Mouse (Mus musculus): ENCODE data around the gene Sgms1.

Sgms1 gene

DNA sequence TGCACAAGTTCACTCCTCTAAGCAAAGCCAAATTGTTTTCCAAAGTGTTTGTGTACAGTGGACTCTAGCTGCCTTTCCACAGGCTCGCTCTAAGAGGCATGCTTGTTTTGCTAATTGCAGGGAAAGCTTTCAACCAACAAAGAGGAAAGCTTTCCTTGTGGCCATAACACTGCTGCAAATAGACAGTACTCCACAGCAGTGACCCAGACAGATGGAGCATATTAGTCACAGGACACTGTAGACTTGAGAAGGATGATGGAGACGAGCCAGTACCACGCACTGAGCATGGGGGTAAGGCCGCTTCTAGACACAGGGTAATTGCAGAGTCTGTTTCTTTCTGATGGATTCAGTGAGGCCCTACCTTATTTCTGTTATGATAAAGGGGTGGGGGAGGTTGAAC lies 33.3 kb downstream of the Sgms1 start:
- no peak for DNase-seq (ENCODE audit: low spot score in 2 of 2)

- DNase-seq (ENCODE audit: low spot score in 2 of 2), result no peak
These were observed 36.1 kb downstream of the Sgms1 start for GRCm38 (mm10) chr19:32353447-32353846.

- DNase-seq (ENCODE audit: low spot score in 2 of 2), result no peak
These were observed 40.4 kb downstream of the Sgms1 start for GRCm38 (mm10) chr19:32348955-32349654.

GRCm38 (mm10) chr19:32347491-32347890 lies 42.0 kb downstream of the Sgms1 start:
- no peak for DNase-seq (ENCODE audit: low spot score in 2 of 2)

GRCm38 (mm10) chr19:32346624-32347341 lies 42.7 kb downstream of the Sgms1 start:
- no peak for DNase-seq (ENCODE audit: low spot score in 2 of 2)

GRCm38 (mm10) chr19:32346176-32346575 lies 43.3 kb downstream of the Sgms1 start:
- DNase-seq (ENCODE audit: low spot score in 2 of 2), result no peak

- DNase-seq (ENCODE audit: low spot score in 2 of 2), result no peak
These were observed 44.3 kb downstream of the Sgms1 start for GRCm38 (mm10) chr19:32345181-32345745.

DNA sequence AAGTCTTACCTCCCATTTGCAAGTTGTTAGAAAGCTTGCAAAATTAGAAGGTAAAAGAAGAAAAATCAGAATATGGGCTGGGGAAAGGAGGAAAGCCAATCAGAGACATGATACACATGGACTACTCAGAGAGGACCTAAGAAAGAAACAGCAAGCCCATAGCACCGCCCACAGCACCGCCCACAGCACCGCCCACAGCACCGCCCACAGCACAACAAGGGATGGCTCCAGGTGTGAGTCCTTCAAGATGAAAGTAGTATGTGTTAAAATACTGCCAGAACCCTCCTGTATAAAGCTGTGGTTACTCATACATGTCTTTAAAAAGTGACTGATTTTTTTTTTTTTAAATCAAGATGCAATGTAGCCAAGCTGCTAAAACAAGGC lies 44.8 kb downstream of the Sgms1 start:
- no peak for DNase-seq (ENCODE audit: low spot score in 2 of 2)

- DNase-seq (ENCODE audit: low spot score in 2 of 2), result no peak
These were observed 45.4 kb downstream of the Sgms1 start for GRCm38 (mm10) chr19:32343937-32344737.

- no peak for DNase-seq (ENCODE audit: low spot score in 2 of 2)
These were observed 47.1 kb downstream of the Sgms1 start for GRCm38 (mm10) chr19:32342436-32342835.

- no peak for DNase-seq (ENCODE audit: low spot score in 2 of 2)
These were observed 48.4 kb downstream of the Sgms1 start for GRCm38 (mm10) chr19:32341091-32341490.

GRCm38 (mm10) chr19:32340168-32340567 lies 49.3 kb downstream of the Sgms1 start:
- no peak for DNase-seq (ENCODE audit: low spot score in 2 of 2)

- no peak for DNase-seq (ENCODE audit: low spot score in 2 of 2)
These were observed 51.8 kb downstream of the Sgms1 start for GRCm38 (mm10) chr19:32337708-32338107.

DNA sequence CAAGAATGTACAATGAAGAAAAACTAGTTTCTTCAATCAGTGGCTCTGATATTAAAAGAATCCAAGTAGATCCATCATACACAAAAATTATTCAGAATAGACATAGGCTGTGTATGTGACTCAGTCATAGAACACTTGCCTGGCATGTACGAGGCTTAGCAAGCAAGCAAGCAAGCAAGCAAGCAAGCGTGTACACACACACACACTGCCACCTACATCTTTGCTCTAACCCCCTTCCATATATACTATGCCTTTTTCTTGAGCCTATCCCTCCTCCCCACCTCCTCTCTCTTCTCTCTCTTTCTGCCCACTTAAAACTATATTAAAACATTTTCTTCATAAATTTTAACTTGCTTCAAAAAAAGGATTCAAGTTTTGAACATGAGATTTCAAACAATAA lies 54.8 kb downstream of the Sgms1 start:
- no peak for DNase-seq (ENCODE audit: low spot score in 2 of 2)

GRCm38 (mm10) chr19:32333544-32333943 lies 56.0 kb downstream of the Sgms1 start:
- no peak for DNase-seq (ENCODE audit: low spot score in 2 of 2)

GRCm38 (mm10) chr19:32332779-32333460 lies 56.6 kb downstream of the Sgms1 start:
- no peak for DNase-seq (ENCODE audit: low spot score in 2 of 2)

DNA sequence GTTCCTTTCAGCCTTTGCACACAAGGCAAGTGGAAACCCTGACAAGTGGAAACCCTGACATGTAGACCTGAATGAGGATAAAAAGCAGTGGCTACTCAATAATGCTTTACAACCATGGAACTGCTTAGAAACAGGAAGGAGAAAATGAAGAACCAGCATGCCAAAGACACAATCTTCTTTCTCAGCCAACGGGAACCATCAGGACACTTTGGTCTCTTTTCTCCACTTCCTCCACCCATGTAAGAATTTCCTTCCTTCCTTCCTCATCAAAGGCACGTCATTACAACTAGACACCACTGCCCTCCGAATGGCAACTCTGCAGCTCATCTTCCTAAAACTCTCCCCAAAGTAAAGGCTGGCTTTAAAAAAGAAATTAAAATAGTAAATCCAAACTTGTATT lies 59.3 kb downstream of the Sgms1 start:
- no peak for DNase-seq (ENCODE audit: low spot score in 2 of 2)

DNA sequence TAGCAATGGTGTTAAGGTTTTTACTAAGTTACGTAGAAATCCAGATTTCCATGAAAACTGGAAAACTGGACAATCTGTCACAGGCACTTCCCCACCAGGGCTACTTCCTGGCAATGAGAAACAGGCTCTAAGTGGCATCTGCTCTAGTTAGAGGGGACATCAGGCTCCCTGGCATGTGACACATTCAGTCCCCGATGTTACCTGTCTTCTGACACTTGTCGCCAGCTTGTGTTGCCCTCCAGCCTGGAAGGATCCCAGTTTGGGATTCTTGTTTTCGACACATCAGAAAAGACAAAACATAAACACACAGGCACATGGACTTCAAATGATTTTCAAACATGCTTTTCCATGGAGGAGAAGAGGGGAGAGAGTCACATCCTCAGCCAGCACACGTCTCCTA lies 60.0 kb downstream of the Sgms1 start:
- no peak for DNase-seq (ENCODE audit: low spot score in 2 of 2)

DNA sequence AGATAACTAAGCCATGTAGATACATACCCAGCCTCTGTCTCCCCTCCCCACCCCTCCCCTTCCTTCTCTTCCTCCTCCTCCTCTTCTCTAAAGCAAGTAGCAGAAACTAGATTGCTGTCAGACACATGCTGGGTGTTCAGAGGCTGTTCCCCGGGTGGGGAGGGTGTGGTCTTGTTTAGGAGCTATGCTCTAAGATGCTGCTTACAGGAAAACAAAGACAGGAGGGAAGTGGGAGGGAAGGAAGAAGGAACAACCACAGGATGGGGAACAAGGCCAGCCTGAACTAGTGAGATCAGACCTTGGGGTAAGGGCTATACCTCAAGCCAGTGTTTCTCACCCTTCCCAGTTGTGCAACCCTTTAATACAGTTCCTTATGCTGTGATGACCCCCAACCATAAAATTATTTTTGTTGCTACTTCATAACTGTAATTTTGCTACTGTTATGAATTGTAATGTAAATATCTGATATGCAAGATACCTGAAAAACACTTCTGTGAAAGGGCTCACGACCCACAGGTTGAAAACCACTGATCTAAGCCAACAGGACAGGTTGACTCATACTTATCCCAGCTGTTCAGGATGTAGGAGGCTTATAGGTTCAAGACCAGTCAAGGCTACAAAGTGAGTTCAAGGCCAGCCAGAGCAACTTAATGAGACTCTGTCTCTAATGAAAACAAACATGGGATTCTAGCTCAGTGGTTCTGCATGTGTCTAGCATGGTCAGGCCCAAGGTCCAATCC lies 61.3 kb downstream of the Sgms1 start:
- no peak for DNase-seq (ENCODE audit: low spot score in 2 of 2)

GRCm38 (mm10) chr19:32326621-32327021 lies 62.9 kb downstream of the Sgms1 start:
- no peak for DNase-seq (ENCODE audit: low spot score in 2 of 2)

DNA sequence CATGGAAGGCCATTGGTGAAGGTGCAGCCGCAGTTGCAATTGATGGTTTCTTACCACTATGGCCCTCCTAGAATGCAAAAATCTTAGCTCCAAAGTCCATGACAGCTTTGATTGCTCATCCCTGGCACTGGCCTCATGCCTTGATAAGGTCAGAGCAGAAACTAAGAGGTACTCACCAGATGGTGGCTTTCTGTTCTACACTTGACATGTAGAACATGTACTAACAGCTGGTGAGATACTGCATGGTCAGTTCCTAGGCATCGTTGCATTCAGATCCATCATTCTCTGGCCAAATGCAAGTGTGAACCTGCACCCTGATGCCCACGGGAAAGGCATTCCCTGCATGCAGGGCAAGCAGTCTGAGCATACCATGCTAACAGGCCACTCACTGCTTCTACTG lies 63.4 kb downstream of the Sgms1 start:
- DNase-seq (ENCODE audit: low spot score in 2 of 2), result no peak
